Mouse (Mus musculus): Measurements from ENCODE around the gene Mrpl14.

- TF ChIP-seq CTCF (IDR thresholded peaks at IDR 0.05; ENCODE audit: borderline replicate concordance, control insufficient read depth, extremely low read depth, insufficient read depth, low read length, poor library complexity): no peak
- no peak for TF ChIP-seq POLR2A (IDR thresholded peaks at IDR 0.05; ENCODE audit: control insufficient read depth, extremely low read depth, insufficient read depth, low read length, poor library complexity)
Measured at GRCm38 (mm10) chr17:45711525-45711924, 25.4 kb downstream of the Mrpl14 start.

All from thymus, adult 2 months (tissue).